ENCODE assay signal across 8 mouse cellular contexts in the genomic region with DNA sequence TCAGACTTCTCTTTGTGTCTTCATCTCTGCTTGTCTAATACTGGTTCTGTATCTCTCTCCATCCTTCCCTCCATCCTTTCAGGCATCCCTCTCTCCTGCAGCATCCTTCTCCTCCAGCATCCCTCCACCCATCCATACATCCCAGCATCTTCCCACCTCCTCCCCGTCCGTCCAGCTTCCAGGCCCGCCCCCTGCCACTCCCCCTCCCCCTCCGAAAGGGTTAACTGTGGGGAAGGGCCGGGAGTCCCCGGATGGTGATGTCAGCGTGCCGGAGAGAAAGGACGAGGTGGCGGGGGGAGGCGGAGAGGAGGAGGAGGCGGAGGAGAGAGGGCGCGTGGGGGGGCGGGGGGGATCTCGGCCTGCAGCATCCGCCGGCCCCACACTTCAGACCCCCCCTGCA. TPM values are rescaled to one million over a fixed set of nuclear protein-coding genes. Genes with fewer than 3 reads are reported as not detected.
DNase-seq lines count a peak whose midpoint lies in the region; ATAC-seq and TF ChIP-seq lines count a peak whose summit lies in the region.

A gene (plus strand): TSS at position 218 of the 400 bp plus-strand sequence.

- no peak for TF ChIP-seq CTCF in kidney, adult 2 months (conservative IDR thresholded peaks at IDR 0.05; ENCODE audit: insufficient read depth, insufficient read length, low read depth, low read length)

- H3K4me2 ChIP-seq in embryonic facial prominence, embryonic 11.5 days (ENCODE audit: low read depth, low read length): peak within 1 kb of the TSS; percentile 94
- peak within 1 kb of the TSS; percentile 85 for H3K4me2 ChIP-seq in heart, embryonic 11.5 days
- peak within 1 kb of the TSS; percentile 66 for H3K4me2 ChIP-seq in liver, embryonic 13.5 days
- peak within 1 kb of the TSS; percentile 79 for H3K4me2 ChIP-seq in neural tube, embryonic 14.5 days (ENCODE audit: low read depth, low read length)

- H3K4me1 ChIP-seq in kidney, adult 2 months (ENCODE audit: control insufficient read depth, insufficient read depth, low read length): no peaks in the 10 kb centered on the region
- no peaks in the 10 kb centered on the region for H3K4me1 ChIP-seq in embryonic facial prominence, embryonic 11.5 days (ENCODE audit: control insufficient read depth, insufficient read depth, low read length)
- H3K4me1 ChIP-seq in heart, embryonic 11.5 days (ENCODE audit: control insufficient read depth, insufficient read depth, low read length): peaks cover 7% of the 10 kb centered on the region
- H3K4me1 ChIP-seq in liver, embryonic 13.5 days (replicated peaks): peaks cover 9% of the 10 kb centered on the region
- peaks cover 5% of the 10 kb centered on the region for H3K4me1 ChIP-seq in neural tube, embryonic 14.5 days (ENCODE audit: control insufficient read depth, insufficient read depth, low read length)

- H3K9me3 ChIP-seq in embryonic facial prominence, embryonic 11.5 days (replicated peaks; ENCODE audit: control insufficient read depth, low read length): no peaks in the 10 kb centered on the region
- H3K9me3 ChIP-seq in heart, embryonic 11.5 days (replicated peaks; ENCODE audit: control insufficient read depth, low read length): no peaks in the 10 kb centered on the region
- no peaks in the 10 kb centered on the region for H3K9me3 ChIP-seq in liver, embryonic 13.5 days (replicated peaks)
- no peaks in the 10 kb centered on the region for H3K9me3 ChIP-seq in neural tube, embryonic 14.5 days (ENCODE audit: control insufficient read depth, low read length)

- peak within 1 kb of the TSS; percentile 50; the same call in 1 of the 2 replicates for H3K4me3 ChIP-seq in kidney, adult 2 months (ENCODE audit: insufficient read depth, low read depth, low read length)
- H3K4me3 ChIP-seq in embryonic facial prominence, embryonic 11.5 days (ENCODE audit: low read depth, low read length): peak within 1 kb of the TSS; percentile 94
- H3K4me3 ChIP-seq in heart, embryonic 11.5 days (ENCODE audit: low read depth, low read length): peak within 1 kb of the TSS; percentile 79
- peak within 1 kb of the TSS; percentile 56 for H3K4me3 ChIP-seq in liver, embryonic 13.5 days (replicated peaks)
- peak within 1 kb of the TSS; percentile 90 for H3K4me3 ChIP-seq in neural tube, embryonic 14.5 days (ENCODE audit: low read depth, low read length)

- H3K27me3 ChIP-seq in kidney, adult 2 months (replicated peaks; ENCODE audit: control insufficient read depth, insufficient read depth, low read length): no peaks in the 10 kb centered on the region
- H3K27me3 ChIP-seq in embryonic facial prominence, embryonic 11.5 days (ENCODE audit: control insufficient read depth, insufficient read depth, low read length): no peaks in the 10 kb centered on the region
- H3K27me3 ChIP-seq in heart, embryonic 11.5 days (ENCODE audit: control insufficient read depth, insufficient read depth, low read length): no peaks in the 10 kb centered on the region
- H3K27me3 ChIP-seq in liver, embryonic 13.5 days: peaks cover 30% of the 10 kb centered on the region
- H3K27me3 ChIP-seq in neural tube, embryonic 14.5 days (ENCODE audit: control insufficient read depth, insufficient read depth, low read length): no peaks in the 10 kb centered on the region

- H3K27ac ChIP-seq in kidney, adult 2 months (ENCODE audit: insufficient read depth, low read depth, low read length): no peak within 1 kb of the TSS
- H3K27ac ChIP-seq in embryonic facial prominence, embryonic 11.5 days (replicated peaks; ENCODE audit: low read depth, low read length): peak within 1 kb of the TSS; percentile 93
- peak within 1 kb of the TSS; percentile 71; the same call in 1 of the 2 replicates for H3K27ac ChIP-seq in heart, embryonic 11.5 days (ENCODE audit: low read depth, low read length)
- H3K27ac ChIP-seq in liver, embryonic 13.5 days: no peak within 1 kb of the TSS
- peak within 1 kb of the TSS; percentile 93 for H3K27ac ChIP-seq in neural tube, embryonic 14.5 days (ENCODE audit: low read depth, low read length)

- 0% methylated on average over 12 of the region's 18 CpGs for WGBS in kidney, adult 2 months
- WGBS in embryonic facial prominence, embryonic 11.5 days: 0% methylated on average over 7 of the region's 18 CpGs
- WGBS in heart, embryonic 11.5 days (ENCODE audit: insufficient replicate concordance): 0% methylated on average over 10 of the region's 18 CpGs
- WGBS in liver, embryonic 13.5 days (ENCODE audit: insufficient replicate concordance): 7% methylated on average over 5 of the region's 18 CpGs
- WGBS in neural tube, embryonic 14.5 days: 2% methylated on average over 6 of the region's 18 CpGs

- peak; percentile 30 for DNase-seq in kidney, adult 2 months
- no peak for DNase-seq in kidney, adult 18-20 months
- DNase-seq in embryonic facial prominence, embryonic 11.5 days (ENCODE audit: low spot score): peak; percentile 94
- DNase-seq in kidney, postnatal 4 days: peak; percentile 88 to 92
- no peak for DNase-seq in liver, embryonic 13.5 days
- DNase-seq in urinary bladder, postnatal 25 days (ENCODE audit: low spot score): peak; percentile 32

- peak within 1 kb of the TSS; percentile 100 for H3K9ac ChIP-seq in embryonic facial prominence, embryonic 11.5 days (replicated peaks; ENCODE audit: low read length)
- H3K9ac ChIP-seq in heart, embryonic 11.5 days (ENCODE audit: low read depth, low read length): peak within 1 kb of the TSS; percentile 88
- peak within 1 kb of the TSS; percentile 62 for H3K9ac ChIP-seq in liver, embryonic 13.5 days
- peak within 1 kb of the TSS; percentile 100 for H3K9ac ChIP-seq in neural tube, embryonic 14.5 days (replicated peaks; ENCODE audit: low read depth, low read length)

- ATAC-seq in embryonic facial prominence, embryonic 11.5 days (replicated peaks; ENCODE audit: insufficient number of reproducible peaks, low FRiP score, low TSS enrichment, low read depth): peak; percentile 81
- ATAC-seq in heart, embryonic 11.5 days (replicated peaks; ENCODE audit: insufficient number of reproducible peaks, low FRiP score, low TSS enrichment): peak; percentile 39; the same call in 1 of the 2 replicates
- no peak for ATAC-seq in liver, embryonic 13.5 days (ENCODE audit: low read depth)
- ATAC-seq in neural tube, embryonic 14.5 days (ENCODE audit: low read depth): peak; percentile 89

- no peak for TF ChIP-seq POLR2A in kidney, adult 2 months (IDR thresholded peaks at IDR 0.05; ENCODE audit: low read depth, low read length)

- H3K36me3 ChIP-seq in kidney, adult 2 months (ENCODE audit: control insufficient read depth, insufficient read depth, low read length): no peaks in the 10 kb centered on the region
- H3K36me3 ChIP-seq in embryonic facial prominence, embryonic 11.5 days (replicated peaks; ENCODE audit: control insufficient read depth, insufficient read depth, low read depth, low read length): no peaks in the 10 kb centered on the region; the same call in 1 of the 2 replicates
- H3K36me3 ChIP-seq in heart, embryonic 11.5 days (ENCODE audit: control insufficient read depth, insufficient read depth, low read length): 0 out of 2 replicates have a peak, but pooled peaks cover 2% of the 10 kb centered on the region
- no peaks in the 10 kb centered on the region for H3K36me3 ChIP-seq in liver, embryonic 13.5 days
- H3K36me3 ChIP-seq in neural tube, embryonic 14.5 days (ENCODE audit: control insufficient read depth, insufficient read depth, low read length): peaks cover 23% of the 10 kb centered on the region

RNA-seq across cellular contexts. Expression of the gene that starts here (rescaled TPM):
- 1.7 and 2.3 TPM in 2 replicates for polyA plus RNA-seq in kidney, adult 2 months (2012; rRNA removed)
- polyA plus RNA-seq in embryonic facial prominence, embryonic 11.5 days (2014; fragmentation: Nextera tagmentation; extraction: Ambion mirVana): 2.1 and 2.3 TPM in 2 replicates
- 1.7 TPM in 2 replicates for polyA plus RNA-seq in heart, embryonic 11.5 days (2014; fragmentation: Nextera tagmentation; extraction: Ambion mirVana)
- polyA plus RNA-seq in liver, embryonic 13.5 days (2015; fragmentation: Nextera tagmentation; extraction: Ambion mirVana): 0.08 and 0.10 TPM in 2 replicates
- polyA plus RNA-seq in neural tube, embryonic 14.5 days (2014; fragmentation: Nextera tagmentation; extraction: Ambion mirVana): 10.1 and 12.9 TPM in 2 replicates

Comparison
In these comparisons a context has a peak if more than half of its experiments do, and no peak if none do; other contexts are left out.
1. DNase-seq: peak in kidney, adult 2 months (single experiment), embryonic facial prominence, embryonic 11.5 days (single experiment), kidney, postnatal 4 days (2 of 2) and urinary bladder, postnatal 25 days (single experiment); none in kidney, adult 18-20 months (single experiment) and liver, embryonic 13.5 days (single experiment).
2. H3K27ac ChIP-seq: peak in embryonic facial prominence, embryonic 11.5 days (single experiment), heart, embryonic 11.5 days (single experiment) and neural tube, embryonic 14.5 days (single experiment); none in kidney, adult 2 months (single experiment) and liver, embryonic 13.5 days (single experiment).
3. Peak in every context shown above with its lines, with median percentiles within 50 percentile points of each other: H3K4me3 ChIP-seq, H3K4me2 ChIP-seq and H3K9ac ChIP-seq.